12 mouse cellular contexts compared by ENCODE assay signal in the genomic region with DNA sequence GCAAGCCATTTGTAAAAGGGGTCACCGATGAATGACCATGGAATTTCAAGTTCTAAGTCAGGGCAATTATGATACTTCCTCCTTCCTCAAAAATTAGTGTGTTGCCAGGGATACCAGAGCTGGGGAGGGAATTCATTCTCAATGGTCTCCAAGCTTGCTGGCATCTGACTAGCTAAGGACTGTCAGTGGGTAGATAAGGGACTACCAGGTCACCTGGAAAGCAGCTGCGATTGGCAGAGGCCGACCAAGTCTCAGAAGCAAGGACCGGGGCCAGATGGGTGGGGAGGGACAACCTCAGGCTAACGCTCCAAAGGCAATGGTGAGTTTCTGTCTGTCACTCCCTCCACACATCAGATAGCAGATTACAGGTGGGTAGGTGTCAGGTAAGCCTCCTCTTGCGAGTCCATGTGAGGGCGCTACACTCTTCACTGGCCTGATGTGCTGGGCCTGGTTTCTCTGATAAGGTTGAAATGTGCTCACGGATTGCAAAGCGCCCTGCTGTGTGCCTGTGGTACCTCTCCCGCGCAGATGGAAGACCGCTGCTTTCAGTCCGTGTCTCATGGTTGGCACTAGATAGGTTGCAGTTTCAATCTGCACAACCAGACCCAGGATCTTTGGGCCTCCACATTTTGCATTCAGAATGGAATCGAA. TPM values are rescaled to one million over a fixed set of nuclear protein-coding genes. Genes with fewer than 3 reads are reported as not detected.
DNase-seq lines count a peak whose midpoint lies in the region; ATAC-seq lines count a peak whose summit lies in the region.
"Had no signal": no experiment of that assay in that cellular context is flagged by ENCODE, and none has a peak within 500 bp of the region (broad histone marks: within the 10 kb centered on the region; RNA-seq: fewer than 3 reads in every experiment).

No protein-coding gene starts in this region.

- H3K27me3 ChIP-seq in heart, embryonic 10.5 days (ENCODE audit: insufficient read depth, poor library complexity, severe bottlenecking) = no peaks in the 10 kb centered on the region
- no peaks in the 10 kb centered on the region for H3K27me3 ChIP-seq in midbrain, embryonic 11.5 days (ENCODE audit: control insufficient read depth, insufficient read depth, low read length)
- H3K27me3 ChIP-seq in midbrain, embryonic 15.5 days (replicated peaks) = no peaks in the 10 kb centered on the region
- H3K27me3 ChIP-seq: embryonic facial prominence, embryonic 12.5 days; liver, embryonic 15.5 days had no signal

- no peaks in the 10 kb centered on the region for H3K9me3 ChIP-seq in heart, embryonic 10.5 days
- H3K9me3 ChIP-seq in midbrain, embryonic 11.5 days (ENCODE audit: control insufficient read depth, low read length) = no peaks in the 10 kb centered on the region; the same call in 1 of the 2 replicates
- no peaks in the 10 kb centered on the region for H3K9me3 ChIP-seq in midbrain, embryonic 15.5 days
- H3K9me3 ChIP-seq: embryonic facial prominence, embryonic 12.5 days; liver, embryonic 15.5 days had no signal

- no peak overlapping the region for H3K4me2 ChIP-seq in midbrain, embryonic 11.5 days
- no peak overlapping the region for H3K4me2 ChIP-seq in midbrain, embryonic 15.5 days
- H3K4me2 ChIP-seq: embryonic facial prominence, embryonic 12.5 days; liver, embryonic 15.5 days had no signal

- H3K4me3 ChIP-seq in heart, embryonic 10.5 days = peak overlapping the region; percentile 31; the same call in 1 of the 2 replicates
- no peak overlapping the region for H3K4me3 ChIP-seq in midbrain, embryonic 11.5 days (ENCODE audit: low read depth, low read length)
- H3K4me3 ChIP-seq in midbrain, embryonic 15.5 days = no peak overlapping the region
- H3K4me3 ChIP-seq: embryonic facial prominence, embryonic 12.5 days; liver, embryonic 15.5 days had no signal

- H3K9ac ChIP-seq in midbrain, embryonic 11.5 days (ENCODE audit: low read length) = no peak overlapping the region
- no peak overlapping the region for H3K9ac ChIP-seq in midbrain, embryonic 15.5 days
- H3K9ac ChIP-seq: embryonic facial prominence, embryonic 12.5 days; liver, embryonic 15.5 days had no signal

- 14% methylated on average over 14 of the region's 14 CpGs for WGBS in heart, embryonic 10.5 days
- WGBS in midbrain, embryonic 11.5 days = 19% methylated on average over 14 of the region's 14 CpGs
- WGBS in midbrain, embryonic 15.5 days = 19% methylated on average over 14 of the region's 14 CpGs

- ATAC-seq in midbrain, embryonic 11.5 days (ENCODE audit: low FRiP score) = no peak
- no peak for ATAC-seq in midbrain, embryonic 15.5 days (replicated peaks)

- H3K27ac ChIP-seq in heart, embryonic 10.5 days = no peak overlapping the region
- H3K27ac ChIP-seq in midbrain, embryonic 11.5 days (ENCODE audit: low read depth, low read length) = no peak overlapping the region
- H3K27ac ChIP-seq in midbrain, embryonic 15.5 days = no peak overlapping the region
- H3K27ac ChIP-seq: embryonic facial prominence, embryonic 12.5 days; liver, embryonic 15.5 days had no signal

- no peaks in the 10 kb centered on the region for H3K36me3 ChIP-seq in heart, embryonic 10.5 days
- no peaks in the 10 kb centered on the region for H3K36me3 ChIP-seq in midbrain, embryonic 11.5 days (ENCODE audit: control insufficient read depth, insufficient read depth, low read length)
- H3K36me3 ChIP-seq in midbrain, embryonic 15.5 days (replicated peaks) = no peaks in the 10 kb centered on the region
- H3K36me3 ChIP-seq: embryonic facial prominence, embryonic 12.5 days; liver, embryonic 15.5 days had no signal

- intact Hi-C loops in heart, postnatal 14 days (cut with DNase I) = no loop called here

- no peak for DNase-seq in heart, embryonic 10.5 days (ENCODE audit: low spot score)
- no peak for DNase-seq in heart, postnatal 14 days
- peak; percentile 81 for DNase-seq in midbrain, embryonic 11.5 days (ENCODE audit: low spot score, missing footprints)
- DNase-seq in kidney, adult 18-20 months = peak; percentile 8
- DNase-seq in retina, postnatal 1 day = peak; percentile 24
- no peak for DNase-seq in gastrocnemius, postnatal 25 days
- DNase-seq in thymus, adult 18-20 months = no peak

- H3K4me1 ChIP-seq in heart, embryonic 10.5 days = peaks cover 5% of the 10 kb centered on the region; the same call in 1 of the 2 replicates
- peaks cover 5% of the 10 kb centered on the region for H3K4me1 ChIP-seq in midbrain, embryonic 11.5 days (ENCODE audit: control insufficient read depth, insufficient read depth, low read length)
- 0 out of 2 replicates have a peak, but pooled peaks cover 6% of the 10 kb centered on the region for H3K4me1 ChIP-seq in midbrain, embryonic 15.5 days

RNA-seq across cellular contexts. Expression of gene Fxyd4, which starts 19.5 kb away (rescaled TPM):
- 2.2 and 4.1 TPM in 2 replicates for polyA plus RNA-seq in heart, embryonic 10.5 days (2016; fragmentation: Nextera tagmentation; extraction: Ambion mirVana)
- total RNA-seq in heart, postnatal 14 days (2021) = not detected
- polyA plus RNA-seq in midbrain, embryonic 11.5 days (2014; fragmentation: Nextera tagmentation; extraction: Ambion mirVana) = 1.4 and 2.1 TPM in 2 replicates
- 2.8 and 4.7 TPM in 2 replicates for polyA plus RNA-seq in midbrain, embryonic 15.5 days (2015; fragmentation: Nextera tagmentation; extraction: Ambion mirVana)
- not detected for total RNA-seq in gastrocnemius, postnatal 25 days (2021)
- total RNA-seq: gastrocnemius, adult 8-10 months had no signal
- polyA plus RNA-seq: large intestine, adult 2 months had no signal

RNA-seq across cellular contexts. Expression of gene Rasgef1a, which starts 54.3 kb away (rescaled TPM):
- polyA plus RNA-seq in heart, embryonic 10.5 days (2016; fragmentation: Nextera tagmentation; extraction: Ambion mirVana) = 0.35 and 0.43 TPM in 2 replicates
- total RNA-seq in heart, postnatal 14 days (2021) = under 1 TPM; 0.12 to 0.19 TPM
- 0.15 TPM in 1 of 2 replicates, not detected in the other for polyA plus RNA-seq in midbrain, embryonic 11.5 days (2014; fragmentation: Nextera tagmentation; extraction: Ambion mirVana)
- 5.8 and 6.6 TPM in 2 replicates for polyA plus RNA-seq in midbrain, embryonic 15.5 days (2015; fragmentation: Nextera tagmentation; extraction: Ambion mirVana)
- total RNA-seq in gastrocnemius, postnatal 25 days (2021) = under 1 TPM; 0.29 to 0.33 TPM

RNA-seq across cellular contexts. Expression of gene Hnrnpf, which starts 56.9 kb away (rescaled TPM):
- 660 and 767 TPM in 2 replicates for polyA plus RNA-seq in heart, embryonic 10.5 days (2016; fragmentation: Nextera tagmentation; extraction: Ambion mirVana)
- 100 to 1,000 TPM; 228 to 255 TPM for total RNA-seq in heart, postnatal 14 days (2021)
- polyA plus RNA-seq in midbrain, embryonic 11.5 days (2014; fragmentation: Nextera tagmentation; extraction: Ambion mirVana) = 723 and 735 TPM in 2 replicates
- polyA plus RNA-seq in midbrain, embryonic 15.5 days (2015; fragmentation: Nextera tagmentation; extraction: Ambion mirVana) = 258 and 279 TPM in 2 replicates
- 10 to 100 TPM; 94.4 to 97.4 TPM for total RNA-seq in gastrocnemius, postnatal 25 days (2021)

Comparison
In these comparisons a context has a peak if more than half of its experiments do, and no peak if none do; other contexts are left out.
1. DNase-seq: peak in midbrain, embryonic 11.5 days (single experiment), kidney, adult 18-20 months (single experiment) and retina, postnatal 1 day (single experiment); none in heart, embryonic 10.5 days (single experiment), heart, postnatal 14 days (0 of 2), gastrocnemius, postnatal 25 days (single experiment) and thymus, adult 18-20 months (0 of 2).